Mouse (Mus musculus) kidney, adult 2 months (tissue): ENCODE measurements at regions not wholly inside any gene's neighbourhood (a gene's known extent, or its start where the extent isn't known, plus 50 kb on each side); places are given as distances from the start of the nearest gene placed in this dataset.

Source experiments
- DNase-seq: peaks from one replicate; pipeline ENCODE4 v3.0.0; 2021
- H3K27ac ChIP-seq: fragments of 200-500 bp; 2 replicates; pipeline ENCODE4 v1.5.1; 2012; ENCODE audit warnings: low read depth, low read length, control low read depth, inconsistent platforms; ENCODE audit not compliant: insufficient read depth
- H3K27me3 ChIP-seq: fragments of 200-500 bp; replicated peaks from 2 replicates; pipeline ENCODE4 v1.6.1; 2012; ENCODE audit warnings: mild to moderate bottlenecking, moderate library complexity, low read length, inconsistent platforms; ENCODE audit not compliant: control insufficient read depth, insufficient read depth
- H3K36me3 ChIP-seq: fragments of 200-500 bp; 2 replicates; pipeline ENCODE4 v1.6.1; 2012; ENCODE audit warnings: mild to moderate bottlenecking, moderate library complexity, low read length, inconsistent platforms; ENCODE audit not compliant: control insufficient read depth, insufficient read depth
- H3K4me1 ChIP-seq: fragments of 200-500 bp; 2 replicates; pipeline ENCODE4 v1.6.1; 2011; ENCODE audit warnings: low read length; ENCODE audit not compliant: control insufficient read depth, insufficient read depth
- H3K4me3 ChIP-seq: fragments of 200-500 bp; 2 replicates; pipeline ENCODE4 v1.5.1; 2011; ENCODE audit warnings: mild to moderate bottlenecking, low read depth, low read length, control low read depth; ENCODE audit not compliant: insufficient read depth
- CTCF ChIP-seq: fragments of 200-500 bp; conservative IDR thresholded peaks from 2 replicates; pipeline ENCODE4 v1.5.1; 2011; ENCODE audit warnings: low read depth, mild to moderate bottlenecking, control low read depth, low read length, moderate library complexity, mixed read lengths; ENCODE audit not compliant: insufficient read depth, insufficient read length
- POLR2A ChIP-seq: fragments of 200-500 bp; IDR thresholded peaks from one replicate; pipeline ENCODE4 v1.6.1; 2011; ENCODE audit warnings: low read depth, low read length, control low read depth
- WGBS: fragments of 180-500 bp; shearing (Covaris S2); methylation state at CpG from one replicate; pipeline ENCODE4 v1.1.7; 2018; 5-methylcytosine and 5-hydroxymethylcytosine counted together

- no peaks in the 10 kb centered on the region for H3K27me3 ChIP-seq
- 67% methylated on average over 11 of the region's 11 CpGs for WGBS
- no peaks in the 10 kb centered on the region for H3K4me1 ChIP-seq
- no peaks in the 10 kb centered on the region for H3K36me3 ChIP-seq
- H3K27ac ChIP-seq, result no peak overlapping the region
- H3K4me3 ChIP-seq, result no peak overlapping the region
- TF ChIP-seq CTCF (no peak), POLR2A (no peak)
- no peak for DNase-seq
These were observed 776.9 kb upstream of the Pou3f3 start for GRCm38 (mm10) chr1:41918394-41919262.

GRCm38 (mm10) chr1:41933777-41934176 is 761.8 kb upstream of the Pou3f3 start:
- H3K36me3 ChIP-seq, result no peaks in the 10 kb centered on the region
- no peaks in the 10 kb centered on the region for H3K27me3 ChIP-seq
- DNase-seq, result no peak
- TF ChIP-seq POLR2A (no peak), CTCF (no peak)
- no peak overlapping the region for H3K4me3 ChIP-seq
- WGBS, result 68% methylated on average over 1 of the region's 1 CpGs
- no peaks in the 10 kb centered on the region for H3K4me1 ChIP-seq
- no peak overlapping the region for H3K27ac ChIP-seq

- DNase-seq, result no peak
- no peak overlapping the region for H3K4me3 ChIP-seq
- 89% methylated on average over 7 of the region's 7 CpGs for WGBS
- TF ChIP-seq CTCF (no peak), POLR2A (no peak)
- no peak overlapping the region for H3K27ac ChIP-seq
- H3K4me1 ChIP-seq, result no peaks in the 10 kb centered on the region
- H3K36me3 ChIP-seq, result no peaks in the 10 kb centered on the region
- H3K27me3 ChIP-seq, result no peaks in the 10 kb centered on the region
These were observed 759.6 kb upstream of the Pou3f3 start for GRCm38 (mm10) chr1:41935912-41936478.

- Histone ChIP-seq H3K27ac (no peak overlapping the region), H3K4me3 (no peak overlapping the region), H3K4me1 (no peaks in the 10 kb centered on the region), H3K27me3 (no peaks in the 10 kb centered on the region; the same call in 1 of the 2 replicates), H3K36me3 (no peaks in the 10 kb centered on the region)
- WGBS, result 63% methylated on average over 2 of the region's 2 CpGs
- no peak for DNase-seq
- no peak for TF ChIP-seq CTCF
- no peak for TF ChIP-seq POLR2A
These were observed 734.6 kb upstream of the Pou3f3 start for GRCm38 (mm10) chr1:41960982-41961381.

- no peaks in the 10 kb centered on the region for H3K36me3 ChIP-seq
- H3K4me1 ChIP-seq, result no peaks in the 10 kb centered on the region
- no peaks in the 10 kb centered on the region for H3K27me3 ChIP-seq
- WGBS, result 78% methylated on average over 5 of the region's 5 CpGs
- DNase-seq, result no peak
- TF ChIP-seq CTCF (no peak), POLR2A (no peak)
- no peak overlapping the region for H3K27ac ChIP-seq
- H3K4me3 ChIP-seq, result no peak overlapping the region
These were observed 714.0 kb upstream of the Pou3f3 start for GRCm38 (mm10) chr1:41981545-41981944.

GRCm38 (mm10) chr1:42006235-42006634 is 689.3 kb upstream of the Pou3f3 start:
- no peak overlapping the region for H3K27ac ChIP-seq
- no peak for TF ChIP-seq CTCF
- TF ChIP-seq POLR2A, result no peak
- no peak for DNase-seq
- WGBS, result 87% methylated on average over 6 of the region's 6 CpGs
- H3K4me1 ChIP-seq, result no peaks in the 10 kb centered on the region
- H3K36me3 ChIP-seq, result no peaks in the 10 kb centered on the region
- no peak overlapping the region for H3K4me3 ChIP-seq
- no peaks in the 10 kb centered on the region for H3K27me3 ChIP-seq

GRCm38 (mm10) chr1:42008046-42008445 is 687.5 kb upstream of the Pou3f3 start:
- TF ChIP-seq CTCF (no peak), POLR2A (no peak)

More at GRCm38 (mm10) chr1:42008046-42008445, 687.5 kb upstream of the Pou3f3 start:
- Histone ChIP-seq H3K27ac (no peak overlapping the region), H3K4me1 (no peaks in the 10 kb centered on the region), H3K4me3 (no peak overlapping the region), H3K36me3 (no peaks in the 10 kb centered on the region), H3K27me3 (no peaks in the 10 kb centered on the region)
- 97% methylated on average over 3 of the region's 3 CpGs for WGBS
- DNase-seq, result no peak
